Mouse (Mus musculus): ENCODE measurements around the gene Ccr6.
"Not testable (repeated sequence)": the region's sequence is repeated elsewhere in the genome, so short reads cannot be mapped to it uniquely, and the experiment has no call there.

The Ccr6 gene

DNA sequence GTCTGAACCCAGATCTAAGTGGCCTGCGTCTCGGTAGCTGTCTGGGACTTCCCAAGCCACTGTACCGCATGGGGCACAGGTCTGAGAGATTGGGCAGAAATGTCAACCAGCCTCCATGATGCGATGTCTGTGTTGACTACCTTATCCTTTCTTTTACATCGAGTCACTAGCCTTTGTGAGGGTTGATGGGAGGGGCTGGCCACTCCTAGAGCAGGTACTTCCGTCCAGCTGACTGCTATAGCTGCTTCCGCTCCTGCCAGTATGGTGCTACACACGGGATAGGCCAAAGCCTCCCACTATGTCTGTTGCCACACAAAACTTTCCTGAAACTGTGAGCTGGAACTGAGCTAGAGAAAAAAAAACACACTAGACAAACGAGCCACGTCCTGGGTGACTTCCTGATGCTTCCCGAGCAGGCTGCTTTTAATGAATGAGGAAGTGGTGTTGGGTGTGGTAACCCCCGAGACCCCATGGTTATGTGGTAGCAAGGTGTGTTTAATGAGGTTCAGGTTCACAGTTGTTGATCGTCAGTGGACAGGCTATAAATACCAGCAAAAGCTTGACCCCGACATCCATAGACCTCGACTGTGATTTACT is 2.1 kb upstream of the Ccr6 start:
- DNase-seq (ENCODE audit: low read depth, low spot score), result no peak

DNA sequence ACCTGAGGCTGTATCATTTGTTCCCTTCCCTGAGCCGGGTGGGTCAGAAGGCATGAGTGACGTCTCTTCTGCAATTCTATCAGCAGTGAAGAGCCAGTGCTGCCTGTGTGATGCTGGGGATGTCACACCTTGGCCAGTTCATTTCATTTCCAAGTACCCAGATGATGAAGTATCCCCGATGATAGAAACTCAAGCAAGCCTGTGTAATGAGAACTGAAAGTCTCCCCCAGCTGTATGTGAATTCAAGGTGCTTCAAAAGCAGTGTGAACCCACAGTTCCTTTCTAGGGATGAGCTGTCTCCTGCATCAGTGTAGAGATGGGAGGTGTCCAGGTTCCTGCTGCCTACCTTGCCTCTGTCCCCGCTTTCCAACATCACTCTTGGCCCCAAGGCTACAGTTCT is 1.3 kb upstream of the Ccr6 start:
- DNase-seq (ENCODE audit: low read depth, low spot score), result no peak

DNA sequence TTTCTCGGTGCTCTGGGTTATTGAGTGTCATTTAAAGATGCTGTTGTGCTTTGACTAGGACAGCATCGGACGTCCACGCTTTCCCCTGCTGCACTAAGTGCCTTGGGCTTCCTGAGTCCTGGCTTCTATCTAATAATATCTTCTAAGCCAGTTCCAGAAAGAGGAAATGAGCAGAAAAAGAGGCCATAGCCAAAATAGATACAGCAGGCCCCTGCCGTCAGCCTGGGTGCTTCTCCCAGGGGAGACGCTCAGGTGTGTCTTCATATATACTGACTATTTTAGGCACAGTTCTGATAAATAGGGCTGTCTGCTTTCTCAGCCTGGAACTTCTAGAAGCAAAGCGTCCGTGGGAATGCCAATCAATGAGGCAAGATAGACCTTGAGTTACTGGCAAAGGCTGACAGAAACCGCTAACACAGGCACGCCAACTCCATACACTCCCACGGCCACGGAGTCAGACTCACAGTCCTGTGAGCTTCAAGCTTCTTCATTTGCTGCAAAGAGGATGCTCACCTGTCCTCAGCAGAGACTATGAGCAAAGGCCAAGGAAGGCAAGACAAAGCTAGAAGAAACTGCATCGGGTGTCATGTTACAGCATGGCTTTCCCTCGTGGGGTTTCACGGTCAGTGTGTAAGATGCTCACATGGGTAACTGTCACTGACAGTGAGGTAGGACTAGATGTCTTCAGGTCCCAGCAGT is 2.3 kb downstream of the Ccr6 start:
- DNase-seq (ENCODE audit: low read depth, low spot score), result no peak

DNA sequence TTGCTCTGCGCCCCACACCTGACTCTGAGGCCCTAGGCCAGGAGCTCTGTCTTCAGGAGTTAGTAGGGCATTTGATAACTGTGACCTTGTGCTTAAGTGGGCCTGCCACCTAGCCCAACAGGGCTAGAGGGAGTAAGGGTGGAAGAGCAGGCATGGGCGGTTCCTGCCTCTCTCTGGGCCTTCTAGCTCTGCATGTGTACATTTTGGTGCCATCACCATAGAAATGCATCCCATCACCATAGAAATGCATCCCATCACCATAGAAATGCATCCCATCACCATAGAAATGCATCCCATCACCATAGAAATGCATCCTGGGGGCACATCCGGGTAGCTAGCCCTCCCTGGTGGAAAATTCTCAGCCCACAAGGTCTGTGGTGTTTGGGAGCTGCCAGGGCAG is 3.7 kb downstream of the Ccr6 start:
- no peak for DNase-seq (ENCODE audit: low read depth, low spot score)

DNA sequence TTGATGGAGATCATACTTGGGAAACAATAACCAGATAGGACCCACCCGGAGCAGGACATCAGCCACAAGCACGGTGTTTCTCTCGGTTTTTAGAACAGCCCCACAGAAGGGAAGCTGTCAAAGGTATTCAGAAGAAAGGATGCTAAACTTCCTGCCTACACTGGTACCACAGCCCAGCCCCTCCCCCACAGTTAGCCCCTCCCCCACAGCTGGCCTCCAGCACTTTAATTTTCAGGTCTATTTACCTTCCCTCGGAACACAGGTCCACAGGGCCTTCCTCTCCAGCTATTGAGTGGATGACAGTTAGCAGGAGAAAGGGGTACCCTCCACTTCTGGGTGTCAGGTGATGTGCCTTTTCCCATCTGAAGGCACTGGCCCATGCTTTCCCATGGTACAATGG is 4.7 kb downstream of the Ccr6 start:
- DNase-seq (ENCODE audit: low read depth, low spot score), result no peak

DNA sequence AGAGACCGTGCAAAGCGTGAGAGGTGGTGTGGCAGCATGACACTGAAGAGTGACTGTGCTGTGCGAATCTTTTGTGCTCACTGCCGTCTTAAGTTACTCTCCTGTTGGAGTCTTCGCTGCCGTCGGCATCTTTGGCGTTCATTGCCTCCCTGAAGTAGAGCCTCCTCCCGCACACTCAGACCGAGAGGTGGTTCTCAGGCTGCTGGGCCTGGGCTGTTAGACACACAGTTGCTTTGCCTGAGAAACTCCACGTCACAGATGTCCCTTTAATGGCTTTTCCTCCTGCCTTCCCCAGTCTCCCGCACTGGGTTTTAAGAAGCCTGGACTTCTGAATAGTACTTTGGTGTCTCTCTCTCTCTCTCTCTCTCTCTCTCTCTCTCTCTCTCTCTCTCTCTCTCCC is 5.8 kb downstream of the Ccr6 start:
- DNase-seq (ENCODE audit: low read depth, low spot score), result no peak

DNA sequence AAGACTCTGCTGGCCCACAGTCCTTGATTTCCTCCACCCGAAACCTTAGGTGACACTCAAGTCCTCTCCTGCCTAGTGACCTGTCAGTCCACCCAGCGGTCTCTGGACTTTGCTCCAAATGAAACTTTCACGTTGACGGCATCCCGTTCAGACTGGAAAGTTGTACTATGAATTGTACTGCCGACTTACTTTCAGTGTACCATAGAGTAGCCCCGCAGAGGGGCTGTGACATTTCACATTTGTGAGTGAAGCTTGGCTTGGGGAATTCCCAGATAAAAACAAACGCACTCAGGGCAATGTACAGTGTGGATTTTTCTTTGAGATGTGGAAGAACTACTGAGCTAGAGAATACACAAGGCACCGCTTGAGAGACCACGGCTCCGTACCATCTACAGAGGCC is 6.3 kb downstream of the Ccr6 start:
- DNase-seq (ENCODE audit: low read depth, low spot score), result no peak

DNA sequence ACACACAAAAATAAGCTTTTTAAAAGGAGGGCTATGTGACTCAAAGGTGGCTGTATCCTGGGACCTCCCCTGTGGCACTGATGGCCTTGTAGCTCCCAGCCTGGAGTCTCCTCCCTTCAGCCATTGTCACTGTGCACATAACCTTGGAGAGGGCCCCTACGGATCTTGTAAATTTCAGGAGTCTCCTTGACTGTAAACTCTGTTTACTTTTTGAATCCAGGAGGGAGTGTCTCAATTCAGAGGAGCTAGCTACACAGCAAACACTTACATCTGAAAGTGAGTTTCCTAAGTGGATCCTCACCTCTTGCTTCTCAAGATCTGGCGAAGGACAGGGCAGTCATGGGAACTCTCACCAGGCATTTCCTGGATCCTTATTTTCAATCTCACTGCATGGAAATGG is 8.3 kb downstream of the Ccr6 start:
- no peak for DNase-seq (ENCODE audit: low read depth, low spot score)

DNA sequence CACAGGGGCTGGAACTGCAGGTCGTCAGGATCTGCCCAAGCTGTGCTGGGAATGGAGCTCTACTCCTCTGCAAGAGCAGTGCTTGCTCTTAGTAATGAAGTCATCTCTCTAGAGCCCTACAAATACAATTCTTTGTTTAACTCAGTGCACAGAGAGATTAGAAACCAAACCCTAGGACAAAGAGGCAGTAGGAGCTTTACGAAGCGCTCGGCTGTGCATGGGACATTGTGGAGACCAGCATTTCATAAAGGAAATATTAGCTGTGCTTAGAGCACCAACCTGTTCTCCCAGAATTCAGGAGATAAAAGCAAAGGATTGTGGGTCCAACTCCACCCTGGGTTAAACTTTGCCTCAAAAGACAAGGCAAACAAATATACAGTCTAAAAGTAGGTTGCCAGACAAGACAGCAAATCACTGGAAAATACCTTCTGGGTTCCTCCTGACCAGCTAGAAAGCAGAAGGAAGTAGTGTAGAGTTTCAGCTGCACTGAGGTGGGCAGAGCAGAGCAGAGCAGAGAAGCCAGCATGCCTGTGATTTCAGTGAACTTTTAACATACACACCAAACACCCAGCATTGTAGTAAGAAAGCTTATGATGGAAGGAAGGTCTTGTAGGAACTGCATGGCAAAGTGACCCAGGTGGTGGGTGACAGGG is 10.4 kb downstream of the Ccr6 start:
- no peak for DNase-seq (ENCODE audit: low read depth, low spot score)

DNA sequence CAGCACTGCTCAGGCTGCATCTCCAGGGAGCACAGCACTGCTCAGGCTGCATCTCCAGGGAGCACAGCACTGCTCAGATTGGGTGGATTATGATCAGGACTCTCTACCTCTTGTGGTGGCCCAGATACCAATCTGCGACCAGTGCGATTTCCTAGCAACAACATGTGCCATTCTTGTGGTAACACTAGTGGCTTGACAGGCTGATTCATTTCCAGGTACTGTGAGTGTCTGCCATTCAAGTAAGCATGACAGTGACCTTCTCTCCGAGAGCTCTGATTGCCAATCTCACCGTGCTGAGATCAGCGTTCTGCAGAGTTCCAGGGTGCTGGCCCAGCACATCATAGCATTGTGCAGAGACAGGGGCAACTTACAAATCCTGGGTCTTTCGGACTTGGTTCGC is 15.9 kb downstream of the Ccr6 start:
- no peak for DNase-seq (ENCODE audit: low read depth, low spot score)

DNA sequence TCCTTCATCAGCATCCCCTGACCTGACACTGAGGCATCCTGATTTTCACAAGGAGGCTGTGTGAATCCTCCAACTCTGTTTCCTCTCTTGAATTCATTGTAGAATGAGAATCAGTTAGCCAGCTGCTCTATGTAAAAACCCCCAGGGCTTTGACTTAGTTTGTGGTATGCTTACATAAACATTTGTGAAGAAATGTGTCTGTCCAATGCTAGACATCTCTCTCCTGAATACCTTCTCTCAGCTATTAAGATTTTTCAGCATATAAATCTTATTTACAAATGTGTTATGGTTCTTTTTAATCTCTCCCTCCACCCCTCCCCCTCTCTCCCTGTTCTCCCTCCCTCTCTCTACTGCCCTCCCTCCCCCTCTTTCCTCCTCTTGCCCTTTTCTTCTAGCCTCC is 18.4 kb downstream of the Ccr6 start:
- DNase-seq (ENCODE audit: low read depth, low spot score), result no peak

DNA sequence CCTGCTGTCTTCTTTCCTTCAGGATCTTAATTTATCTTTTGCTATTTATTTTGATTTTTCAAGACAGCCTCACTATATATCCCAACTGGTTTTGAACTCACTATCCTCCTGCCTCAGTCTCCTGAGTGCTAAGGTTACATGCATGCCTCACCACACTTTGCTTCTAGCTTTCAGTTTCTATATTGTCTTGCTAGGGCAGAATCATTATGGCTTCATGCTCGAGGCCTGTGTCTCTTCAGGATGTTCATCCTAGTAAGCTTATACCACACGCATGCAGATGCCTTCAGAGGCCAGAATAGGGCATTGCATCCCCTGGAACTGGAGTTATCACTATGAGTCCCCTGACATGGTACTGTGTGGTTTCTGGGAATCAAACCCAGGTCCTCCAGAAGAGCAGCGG is 19.1 kb downstream of the Ccr6 start:
- no peak for DNase-seq (ENCODE audit: low read depth, low spot score)

DNA sequence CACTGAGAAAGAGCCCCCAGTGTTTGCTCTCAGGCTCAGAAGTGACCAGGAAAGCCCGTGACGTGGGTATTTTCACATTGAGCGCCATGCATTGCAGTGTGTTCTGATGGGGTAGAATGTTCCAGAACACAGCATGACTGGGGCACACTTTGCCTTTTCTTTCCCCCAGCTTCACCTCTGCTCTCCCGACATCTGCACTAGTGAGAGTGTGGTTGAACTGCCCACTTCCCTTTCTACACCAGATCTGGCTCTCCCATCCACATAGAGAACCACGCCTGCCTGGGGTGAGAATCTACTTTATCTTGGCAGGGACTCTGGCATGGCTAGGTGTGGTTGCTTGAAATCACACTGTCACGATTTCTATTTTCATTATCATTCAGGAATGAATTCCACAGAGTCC is 19.7 kb downstream of the Ccr6 start:
- no peak for DNase-seq (ENCODE audit: low read depth, low spot score)

DNA sequence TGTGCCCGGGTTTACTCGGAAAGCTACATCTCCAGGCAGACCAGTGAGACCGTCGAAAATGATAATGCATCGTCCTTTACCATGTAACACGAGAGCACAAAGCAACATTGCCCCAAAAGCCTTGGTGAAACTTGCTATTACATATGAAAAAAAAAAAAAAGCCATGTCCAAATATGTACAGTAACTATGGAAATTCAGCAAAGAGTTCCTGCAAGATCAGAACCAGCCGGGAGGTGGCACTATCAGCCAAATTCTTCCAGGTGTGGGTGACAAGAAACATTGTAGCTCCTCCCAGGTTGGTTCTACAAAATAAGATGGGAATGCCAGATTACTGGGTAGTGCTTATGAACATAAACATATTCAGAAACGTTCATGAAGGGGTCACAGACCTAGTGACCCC is 21.1 kb downstream of the Ccr6 start:
- DNase-seq (ENCODE audit: low read depth, low spot score), result no peak

DNA sequence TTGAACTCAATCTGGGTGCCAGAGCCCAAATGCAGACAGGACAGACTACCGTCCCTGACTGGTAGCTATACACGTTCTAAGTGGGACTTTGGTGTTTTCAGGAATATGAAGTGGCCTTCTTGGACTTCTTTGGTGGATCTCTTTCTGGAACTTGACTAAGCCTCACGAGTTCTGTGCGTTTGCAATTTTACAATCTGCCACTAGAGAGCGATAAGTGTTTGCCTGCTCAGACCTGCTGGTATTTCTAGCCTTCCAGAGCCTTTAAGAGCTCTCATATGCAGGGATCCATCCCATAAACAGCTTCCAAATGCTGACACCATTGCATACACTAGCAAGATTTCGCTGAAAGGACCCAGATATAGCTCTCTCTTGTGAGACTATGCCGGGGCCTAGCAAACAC is 28.8 kb downstream of the Ccr6 start:
- DNase-seq (ENCODE audit: low read depth, low spot score), result not testable (repeated sequence)

DNA sequence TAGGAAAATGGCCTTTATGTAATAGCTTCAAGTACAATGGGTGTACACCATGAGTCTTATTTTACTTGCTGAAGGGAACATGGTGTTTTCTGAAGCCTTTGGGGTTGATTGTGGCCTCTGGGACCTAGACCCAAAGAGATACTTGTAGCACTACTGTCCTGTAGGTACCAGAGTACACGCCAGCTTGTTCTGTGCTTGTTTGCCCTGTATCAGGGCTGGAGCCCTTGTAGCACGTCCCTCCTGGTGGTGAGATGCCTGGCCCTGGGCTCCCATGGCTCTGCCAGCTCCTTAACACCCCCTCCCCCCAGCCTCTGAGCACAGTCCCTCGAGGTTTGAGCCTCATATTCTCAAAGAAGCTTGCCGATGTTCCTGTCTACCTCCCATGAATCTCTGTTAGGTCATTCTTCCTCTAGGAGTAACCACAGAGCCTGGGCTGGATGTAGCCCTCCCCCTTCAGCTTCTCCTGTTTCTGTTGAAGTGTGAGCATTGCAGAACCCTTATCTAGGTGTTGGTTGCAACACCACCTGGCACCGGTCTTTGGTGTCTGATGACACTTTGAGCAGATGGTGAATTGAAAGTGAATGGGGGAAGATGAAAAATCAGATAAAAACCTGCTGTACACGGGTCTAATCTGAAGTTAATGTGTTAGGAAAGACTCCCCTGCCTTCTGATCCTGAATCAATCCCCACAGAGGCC is 36.4 kb downstream of the Ccr6 start:
- DNase-seq (ENCODE audit: low read depth, low spot score), result no peak

DNA sequence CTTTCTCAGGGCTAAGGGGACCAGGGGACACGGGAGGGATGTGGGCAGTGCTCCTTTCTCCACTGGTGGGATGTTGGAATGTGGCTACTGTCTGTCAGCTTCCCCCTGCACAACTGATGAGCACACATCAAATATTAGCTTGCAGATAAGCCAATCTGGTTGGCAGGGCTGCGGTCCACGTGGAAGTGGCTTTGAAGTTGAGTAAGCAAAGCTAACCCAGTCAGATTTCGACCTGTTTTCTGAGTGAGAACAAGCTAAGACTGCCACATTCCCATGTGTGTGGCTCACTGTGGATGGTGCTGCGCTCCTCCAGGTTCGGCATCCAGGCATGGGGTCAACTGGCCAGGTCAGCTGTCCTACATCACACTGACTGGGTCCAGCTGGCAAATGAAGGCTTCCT is 37.1 kb downstream of the Ccr6 start:
- DNase-seq (ENCODE audit: low read depth, low spot score), result no peak

DNA sequence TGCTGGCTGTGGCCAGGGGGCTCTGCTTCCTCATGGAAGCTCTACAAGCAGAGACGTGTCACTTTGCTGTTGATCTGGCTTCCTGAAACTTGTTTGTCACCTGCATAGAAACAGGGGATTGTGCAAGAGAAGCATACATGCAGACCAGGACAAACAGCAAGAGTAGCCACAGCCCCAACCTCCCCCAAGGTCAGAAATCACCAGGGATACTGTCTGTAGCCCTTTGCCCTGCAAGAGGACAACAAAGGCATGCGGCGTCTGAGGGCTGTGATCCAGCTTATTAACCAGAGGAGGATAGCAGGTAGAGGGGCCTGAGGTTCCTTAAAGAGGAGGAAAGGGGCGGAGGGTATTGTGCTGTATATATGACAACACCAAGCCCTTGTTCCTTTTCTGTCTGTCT is 40.2 kb downstream of the Ccr6 start:
- no peak for DNase-seq (ENCODE audit: low read depth, low spot score)

DNA sequence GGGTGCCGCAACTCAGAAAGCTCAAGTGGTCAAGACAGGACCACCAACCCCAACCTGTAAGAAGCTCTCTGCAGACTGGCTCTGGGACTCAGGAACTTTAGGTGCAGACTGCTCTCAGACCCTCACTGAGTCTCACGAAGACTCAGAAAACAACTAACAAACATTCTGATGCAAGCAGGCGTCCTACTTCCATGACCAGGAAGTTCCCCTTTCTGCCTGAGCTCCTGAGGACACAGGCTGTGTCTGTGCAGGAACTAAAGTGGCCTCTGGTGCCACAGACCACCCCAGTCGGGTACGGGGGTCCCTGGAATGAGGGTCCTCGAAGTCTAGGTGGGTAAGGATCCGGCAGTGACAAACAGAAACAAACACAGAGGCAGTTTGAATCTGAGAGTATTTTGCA is 40.8 kb downstream of the Ccr6 start:
- DNase-seq (ENCODE audit: low read depth, low spot score), result no peak

DNA sequence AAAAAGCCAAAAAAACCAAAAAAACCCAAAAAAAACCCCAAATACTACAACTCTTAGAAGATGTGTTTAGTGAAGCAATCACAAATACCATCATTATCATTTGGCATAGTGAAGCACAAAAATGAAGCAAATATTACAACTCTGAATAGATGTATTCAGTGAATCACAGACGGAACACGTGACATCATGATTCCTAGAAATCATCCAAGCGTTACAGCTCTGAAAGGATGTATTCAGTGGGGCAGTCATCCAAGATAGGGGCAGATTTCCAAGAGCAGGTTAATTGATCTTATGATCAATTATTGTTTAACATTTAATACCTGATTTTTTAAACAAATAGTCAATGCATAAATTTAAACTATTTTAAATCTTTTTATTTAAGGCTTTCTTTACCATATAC is 41.4 kb downstream of the Ccr6 start:
- DNase-seq (ENCODE audit: low read depth, low spot score), result no peak

DNA sequence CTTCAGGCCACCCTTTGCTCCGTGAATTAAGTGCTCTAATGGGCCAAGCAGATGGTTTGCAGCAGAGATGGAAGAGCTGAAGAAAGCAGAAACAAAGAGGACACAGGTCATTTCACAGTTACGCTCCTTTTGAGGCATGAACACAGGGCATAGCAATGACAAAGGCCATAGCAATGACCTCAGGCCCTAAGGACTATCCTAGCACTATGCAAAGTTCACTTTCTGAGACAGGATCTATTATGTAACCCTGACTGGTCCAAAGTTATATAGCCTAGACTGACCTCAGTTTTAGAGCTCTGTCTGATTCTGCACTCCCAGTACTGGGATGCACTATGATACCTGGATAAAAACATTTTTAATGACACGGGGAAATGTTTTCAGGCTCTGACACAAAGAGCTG is 42.5 kb downstream of the Ccr6 start:
- no peak for DNase-seq (ENCODE audit: low read depth, low spot score)

DNA sequence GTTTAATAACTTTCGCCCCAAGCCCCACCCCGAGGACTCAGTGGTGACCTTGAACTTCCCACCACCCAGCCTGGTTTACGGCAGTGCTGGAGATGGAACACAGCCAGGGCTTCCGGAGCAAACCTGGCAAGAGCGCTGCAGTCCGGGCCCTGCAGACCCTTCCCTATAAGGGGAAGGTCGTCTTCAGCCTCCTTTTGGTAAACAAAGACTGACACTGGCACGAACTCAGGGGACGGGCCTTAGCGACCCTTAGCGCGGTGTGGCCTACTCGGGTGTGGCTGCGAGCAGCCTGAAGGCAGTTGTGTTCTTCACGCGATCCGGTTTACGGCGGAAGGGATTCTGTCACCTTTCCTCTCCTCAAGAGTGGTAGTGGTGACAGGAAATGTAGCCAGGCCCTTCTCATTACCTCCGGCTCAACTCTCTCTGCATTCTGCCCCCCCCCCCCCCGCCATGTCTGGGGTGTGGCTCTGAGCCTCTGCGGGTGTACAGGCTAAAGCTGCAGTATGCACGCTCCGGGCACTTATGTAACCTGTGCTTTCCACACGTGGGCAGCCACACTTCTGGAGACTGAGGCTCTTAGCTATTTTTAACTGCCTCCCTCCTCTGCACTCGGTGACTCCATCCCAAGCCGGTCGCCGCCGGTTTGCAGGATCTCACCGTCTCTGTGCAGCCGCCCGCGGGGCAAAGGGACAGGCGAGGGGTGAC is 47.1 kb downstream of the Ccr6 start, which contains the start of gene Mpc1:
TSS of gene Mpc1 (plus strand) at position 84 of the 705 bp plus-strand sequence.
- peak; percentile 49 for DNase-seq (ENCODE audit: low read depth, low spot score)

Measured in WW6 (cell line).